Mouse (Mus musculus) adrenal gland, postnatal 36 days (tissue): ENCODE measurements around the gene Scfd2. TPM values are rescaled to one million over a fixed set of nuclear protein-coding genes. Genes with fewer than 3 reads are reported as not detected.
A peak's percentile ranks its signal among the peaks of the same experiment; 100 is the strongest.

Experiments
- DNase-seq, 2 experiments: peaks; one replicate each; pipeline ENCODE4 v3.0.0; 2021; ENCODE audit warnings: mixed read lengths in 1 of 2
- total RNA-seq, 2 experiments: library from RNA; stranded (reverse); gene quantifications; 2 replicates each; pipeline ENCODE4 v1.2.3; 2021

The Scfd2 gene
- total RNA-seq, 2 experiments from 2014 or later = 17.8 to 22.9 TPM

DNA sequence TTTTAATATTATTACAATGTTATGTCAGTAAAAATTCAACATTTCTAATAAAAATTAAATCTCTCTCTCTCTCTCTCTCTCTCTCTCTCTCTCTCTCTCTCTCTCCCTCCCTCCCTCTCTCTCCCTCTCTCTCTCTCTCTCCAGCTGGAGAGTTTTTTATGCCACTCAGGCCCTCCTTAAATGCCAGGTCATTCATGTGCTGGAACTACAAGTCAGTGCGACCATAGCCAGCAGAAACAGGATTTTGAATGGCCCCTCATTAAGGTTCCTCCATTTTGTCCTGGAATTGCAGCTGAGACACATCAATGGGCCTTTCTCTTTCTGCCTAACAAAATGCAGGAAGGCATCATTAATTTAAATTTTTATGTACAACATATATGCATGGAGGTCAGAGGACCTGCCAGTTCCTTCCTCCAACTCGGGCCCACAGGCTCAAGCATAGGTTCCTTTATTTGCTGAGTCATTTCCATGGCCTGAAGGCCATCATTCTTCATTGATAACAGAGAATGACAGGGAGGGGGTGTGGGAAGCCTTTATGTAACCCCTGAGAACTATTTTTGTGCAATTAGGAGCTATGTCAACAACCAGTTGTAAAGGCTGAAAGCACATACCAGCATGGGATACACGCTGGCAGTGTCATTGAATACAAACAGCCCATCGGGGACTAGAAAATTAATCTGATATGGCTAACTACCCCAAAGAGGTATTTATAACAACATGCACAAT, 165.4 kb downstream of the Scfd2 start:
- DNase-seq = no peak

DNA sequence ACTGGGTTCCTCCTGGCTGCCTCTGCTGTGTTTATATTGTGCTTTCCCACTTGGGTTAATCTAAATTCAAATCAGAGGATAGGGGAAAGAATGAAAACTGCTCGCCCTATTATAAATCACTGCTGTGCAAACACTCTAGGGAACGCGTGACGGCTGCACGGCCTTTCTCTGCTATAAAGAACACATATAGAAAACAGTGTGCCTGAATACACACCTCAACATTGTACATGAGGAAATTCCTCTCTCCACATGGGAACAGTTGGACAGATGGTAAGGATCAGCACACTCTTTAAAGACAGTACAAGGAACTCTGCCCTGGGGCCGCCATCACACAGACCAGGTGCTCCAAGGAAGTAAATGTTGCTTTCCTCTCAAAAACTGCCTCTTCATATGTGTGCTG, 166.2 kb downstream of the Scfd2 start:
- no peak for DNase-seq

DNA sequence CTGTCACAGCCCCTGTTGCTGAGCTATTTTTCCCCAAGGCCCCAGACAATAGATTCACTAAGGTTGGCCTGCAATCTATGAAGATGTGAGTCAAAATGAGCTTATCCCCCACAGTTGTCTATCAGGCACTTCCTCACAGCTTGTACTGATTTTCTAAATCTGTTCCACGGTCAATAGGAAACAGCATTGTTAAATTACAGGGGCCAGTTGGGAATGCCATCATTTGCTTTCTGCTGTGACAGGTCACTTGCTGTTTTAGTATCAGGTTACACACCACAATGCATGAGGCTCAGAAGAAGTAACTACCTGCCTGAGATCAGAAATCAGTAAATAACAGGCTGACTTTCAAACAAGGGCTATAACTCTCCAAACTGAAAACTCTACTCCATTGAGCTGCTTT, 168.3 kb downstream of the Scfd2 start:
- no peak for DNase-seq

DNA sequence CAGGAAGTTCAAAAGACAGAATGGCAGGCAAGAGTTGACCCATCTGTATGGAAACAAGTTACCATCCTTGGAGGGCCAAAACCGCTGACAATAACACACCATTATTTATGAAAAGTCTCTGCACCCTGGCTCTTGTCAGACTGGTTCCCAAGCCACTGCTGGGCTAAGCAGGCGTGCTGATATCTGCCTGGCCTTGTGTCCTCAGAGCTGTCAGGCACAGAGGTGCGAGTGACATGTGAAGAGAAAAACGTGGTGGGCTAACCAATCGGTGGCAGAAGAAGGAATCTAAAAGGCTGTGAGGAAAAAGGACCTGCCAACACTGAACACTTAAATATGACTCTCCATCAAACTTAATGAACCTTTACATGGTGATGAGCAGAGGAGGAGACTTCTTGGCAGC, 170.0 kb downstream of the Scfd2 start:
- DNase-seq = no peak

DNA sequence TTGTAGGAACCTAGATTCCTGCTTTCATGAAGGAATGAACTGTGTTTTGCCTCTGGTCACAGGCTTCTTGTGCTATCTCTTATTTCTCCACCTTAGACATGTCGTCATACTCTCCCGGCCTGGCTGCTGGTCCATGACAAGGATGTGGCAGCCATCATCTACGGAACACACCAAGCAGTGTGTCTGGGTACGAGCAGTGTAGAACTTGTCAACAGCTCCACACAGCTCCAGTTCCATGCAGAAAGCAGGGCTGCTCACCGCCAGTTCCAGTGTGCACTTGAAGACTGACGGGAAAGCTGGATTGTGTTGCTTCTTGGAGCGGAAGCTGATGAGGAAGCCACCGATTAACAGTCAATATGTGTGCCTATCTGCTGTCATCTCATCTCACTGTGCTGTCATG, 173.5 kb downstream of the Scfd2 start:
- no peak for DNase-seq

DNA sequence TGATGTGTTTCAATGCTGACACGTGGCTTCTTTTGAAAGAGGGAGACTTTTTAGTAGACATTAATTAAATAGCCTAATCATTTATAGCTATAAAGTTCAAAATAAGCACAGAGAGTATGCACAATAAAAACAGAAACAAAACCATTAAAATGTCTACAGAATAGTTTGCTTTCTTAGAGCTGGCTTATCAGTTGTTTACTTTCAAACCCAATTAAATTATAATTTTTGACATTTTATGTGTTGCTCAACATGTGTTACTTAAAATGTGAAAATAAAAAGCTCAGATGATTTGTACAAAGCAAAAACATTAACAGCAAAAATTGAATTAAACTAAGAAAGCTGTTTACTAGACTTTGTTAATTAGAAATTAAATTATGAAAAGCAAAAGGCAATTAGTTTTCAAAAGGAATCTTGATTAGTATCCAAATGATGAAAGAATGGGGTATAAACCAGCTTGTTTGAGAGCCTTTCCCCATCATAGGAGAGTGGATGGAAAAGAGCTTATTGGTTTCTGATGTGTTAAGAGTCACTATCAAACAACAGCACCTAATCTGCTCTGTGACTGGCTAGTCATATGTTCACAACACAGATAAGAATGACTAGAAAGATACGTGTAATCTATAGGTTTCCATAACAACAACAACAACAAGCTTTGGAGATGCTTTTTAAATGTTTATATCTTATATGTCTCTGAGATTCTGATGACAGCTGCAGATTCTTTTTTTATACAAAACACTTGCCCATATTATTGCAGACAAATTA, 176.0 kb downstream of the Scfd2 start:
- no peak for DNase-seq

DNA sequence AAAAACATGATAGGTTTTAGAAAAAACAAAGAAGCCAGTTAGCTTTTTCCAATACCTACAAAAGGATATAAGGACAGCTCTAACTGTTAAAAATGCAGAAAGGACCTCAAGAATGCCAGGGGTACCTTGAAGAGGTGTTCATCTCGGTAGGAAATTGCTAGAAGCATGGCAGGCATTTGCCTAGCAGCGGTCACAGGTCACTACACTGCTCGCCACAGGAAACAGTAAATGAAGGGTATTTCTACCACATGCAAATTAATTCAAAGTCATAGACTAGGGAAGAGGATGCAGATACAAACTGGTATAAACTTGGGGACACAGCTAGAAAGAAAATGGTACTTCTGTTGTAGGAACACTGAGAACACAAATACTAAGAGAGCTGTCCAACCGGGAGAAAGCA, 180.7 kb downstream of the Scfd2 start:
- no peak for DNase-seq

DNA sequence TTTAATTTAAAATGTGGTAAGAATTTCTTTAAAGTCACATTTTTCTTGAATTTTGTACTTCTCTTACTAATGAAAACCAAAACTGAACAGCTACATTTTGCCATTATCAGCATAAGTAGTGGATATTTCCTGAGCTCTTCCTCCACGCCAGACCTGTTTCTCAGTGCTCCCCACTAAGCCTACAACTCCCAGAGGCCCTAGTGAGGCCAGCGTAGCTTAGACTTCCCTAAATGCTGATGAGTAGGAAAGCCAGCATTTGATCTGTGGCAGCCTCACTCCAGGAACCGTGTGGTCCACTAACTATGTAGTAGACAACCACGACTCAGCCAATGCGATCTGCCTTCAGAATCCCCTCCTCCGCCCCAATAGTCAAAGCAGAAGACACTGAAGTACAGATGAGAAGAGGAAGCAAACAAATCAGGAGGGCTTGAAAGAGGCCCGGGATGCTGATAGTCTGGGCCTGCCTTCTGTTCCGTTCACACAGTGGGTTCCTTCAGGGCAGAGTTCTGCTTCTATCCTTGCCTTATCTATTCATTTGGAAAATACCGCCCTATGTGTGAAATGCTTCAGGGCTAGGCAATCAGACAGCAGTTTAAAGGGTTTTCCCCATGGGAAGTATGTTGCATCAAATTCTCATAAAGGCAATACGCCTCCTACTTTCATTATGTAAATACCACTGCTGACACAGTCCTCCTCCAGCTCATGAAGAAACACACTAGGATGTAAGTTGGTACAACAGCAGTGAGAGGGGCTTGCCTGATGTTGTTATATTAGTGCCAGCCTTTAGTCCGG, 183.3 kb downstream of the Scfd2 start:
- DNase-seq = no peak

DNA sequence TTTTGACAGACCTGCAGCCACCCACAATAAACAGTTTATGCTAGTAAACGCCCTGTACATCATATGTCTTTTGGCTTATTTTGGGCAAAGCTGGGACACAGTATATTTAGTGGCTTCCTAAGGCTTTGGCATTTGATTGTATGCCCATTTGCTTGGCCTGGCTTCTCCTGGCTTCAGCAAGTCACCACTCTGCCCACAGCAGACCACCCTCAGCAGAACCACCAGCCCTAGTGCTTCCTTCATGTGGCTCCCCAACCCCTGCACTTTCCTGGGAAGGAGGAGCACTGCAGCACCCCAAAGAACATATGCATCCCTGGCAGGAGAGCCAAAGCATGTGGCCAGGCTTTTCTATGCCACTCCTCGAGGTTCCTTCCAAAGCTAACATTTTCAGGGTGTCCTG, 188.5 kb downstream of the Scfd2 start:
- no peak for DNase-seq

DNA sequence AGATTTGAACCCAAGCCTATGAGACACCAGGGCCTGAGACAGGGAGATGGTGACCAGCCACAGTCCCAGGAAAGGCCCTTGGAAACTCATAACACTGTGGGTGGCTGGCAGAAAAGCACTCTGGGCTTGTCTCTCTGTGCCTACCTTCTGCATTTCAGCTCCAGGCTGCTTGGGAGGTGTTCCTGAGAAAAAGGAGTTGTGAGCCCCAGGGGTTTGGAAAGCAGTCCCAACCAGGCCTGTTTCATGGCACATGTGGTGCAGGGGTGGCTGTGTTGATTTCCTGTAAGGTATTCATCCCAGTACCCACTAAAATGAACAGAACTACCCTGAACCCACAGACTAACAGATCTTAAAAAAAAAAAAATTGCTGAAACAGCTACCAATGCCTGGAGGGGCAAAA, 189.0 kb downstream of the Scfd2 start:
- DNase-seq = no peak

DNA sequence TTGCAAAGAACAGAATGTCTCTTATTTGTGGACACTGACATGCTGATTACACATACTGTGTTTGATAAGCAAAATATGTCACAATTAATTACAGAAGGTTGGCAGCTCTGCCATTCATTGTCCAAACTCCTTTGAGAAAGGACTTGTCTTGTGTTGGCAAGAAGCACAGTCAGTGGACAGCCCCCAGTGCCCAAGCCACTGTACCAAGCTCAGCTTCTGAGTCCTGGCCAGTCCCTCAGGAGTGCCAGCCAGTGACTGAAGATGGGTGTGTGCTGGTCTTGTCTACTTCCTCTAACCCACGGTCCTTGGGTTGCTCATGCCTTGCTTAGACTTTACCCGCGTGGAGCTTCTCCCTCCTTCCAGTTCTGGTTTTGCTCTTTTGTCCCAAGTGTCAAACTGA, 194.1 kb downstream of the Scfd2 start:
- no peak for DNase-seq

DNA sequence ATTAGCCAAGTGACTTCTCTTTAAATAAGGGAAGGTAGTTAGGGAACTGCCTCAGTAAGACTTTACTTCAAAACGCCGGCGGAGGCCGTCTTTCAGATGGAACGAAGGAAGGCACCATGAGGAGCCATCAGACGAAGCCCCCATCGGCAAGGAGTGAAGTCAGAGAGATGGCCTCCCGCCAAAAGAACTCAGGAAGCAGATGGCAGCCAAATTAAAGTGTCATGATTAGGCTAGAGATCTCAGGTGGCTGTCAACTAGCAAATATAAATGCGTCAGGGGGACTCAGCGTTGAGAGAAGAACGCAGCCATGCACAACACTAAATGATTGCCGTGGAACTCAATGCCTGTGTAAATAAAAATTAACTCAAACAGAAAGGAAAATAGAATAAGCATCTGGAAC, 194.8 kb downstream of the Scfd2 start:
- DNase-seq = no peak

DNA sequence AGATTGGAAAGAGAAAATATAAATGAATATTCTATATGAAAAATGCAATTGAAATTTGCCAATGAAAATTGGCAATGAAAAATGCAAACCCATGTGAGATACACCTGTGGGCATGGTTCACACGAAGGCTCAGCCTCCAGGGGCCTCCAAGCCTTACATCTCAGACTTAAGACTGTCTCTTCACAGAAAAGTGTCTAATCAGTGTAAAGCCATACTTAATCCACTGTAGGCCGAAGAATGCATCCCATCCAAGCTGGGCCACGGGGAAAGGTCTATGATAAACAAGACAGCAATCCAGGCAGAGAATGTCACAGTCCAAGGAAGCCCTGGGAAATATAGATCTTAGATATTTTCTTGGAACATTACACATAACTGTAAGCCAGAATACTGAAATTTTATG, 198.3 kb downstream of the Scfd2 start:
- DNase-seq = no peak

DNA sequence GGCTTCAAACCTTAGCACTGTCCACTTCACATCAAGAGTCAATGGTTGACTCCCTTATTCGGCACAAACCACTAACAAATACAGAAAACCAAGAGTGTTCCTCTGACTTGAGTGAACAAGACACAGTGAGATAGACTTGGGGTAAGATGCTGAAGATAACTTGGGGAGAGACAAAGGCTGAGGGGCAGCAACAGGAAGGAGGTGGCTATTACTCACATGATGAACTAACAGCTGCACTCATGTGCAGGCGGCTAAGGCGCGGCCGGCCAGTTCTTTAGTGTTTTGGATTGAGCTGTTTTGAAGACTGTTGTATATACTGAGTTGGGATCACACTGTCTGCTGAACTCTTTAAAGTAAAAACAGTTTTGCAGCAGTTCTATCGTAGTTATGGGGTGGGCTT, 205.3 kb downstream of the Scfd2 start:
- DNase-seq = no peak

DNA sequence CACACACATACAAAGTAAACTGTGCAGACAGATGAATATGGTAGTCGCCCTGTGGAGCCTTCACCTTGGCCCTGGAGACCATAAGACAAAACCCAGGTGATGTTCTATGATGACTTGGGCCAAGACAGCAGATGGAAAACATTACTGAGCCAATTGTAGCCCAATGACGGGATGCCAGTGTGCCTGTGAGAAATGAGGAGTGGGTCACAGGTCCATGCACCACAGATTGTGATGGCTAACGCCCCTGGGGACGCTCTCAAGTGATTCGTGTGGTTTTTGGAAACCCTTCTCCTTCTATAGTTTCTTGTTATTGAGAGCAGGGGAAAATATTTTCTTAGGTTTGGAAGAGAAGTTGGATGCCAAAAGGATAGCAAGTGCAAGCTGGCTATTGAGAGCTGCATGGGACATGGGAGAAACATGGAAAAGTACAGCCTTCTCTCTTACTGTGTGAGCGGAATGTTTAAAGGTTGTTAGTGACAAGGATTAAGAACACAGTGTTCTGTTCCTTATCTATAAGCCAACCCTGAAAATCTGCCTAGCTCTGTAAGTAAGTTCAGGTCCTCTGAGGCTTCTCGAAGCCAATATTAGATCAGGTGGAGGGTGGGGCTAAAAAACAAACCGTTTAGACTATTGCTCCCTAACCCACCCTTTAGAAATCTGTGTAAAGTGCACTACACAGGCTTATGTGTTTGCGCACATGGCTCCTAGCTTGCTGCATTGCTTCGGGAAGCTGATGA, 210.4 kb downstream of the Scfd2 start:
- no peak for DNase-seq

DNA sequence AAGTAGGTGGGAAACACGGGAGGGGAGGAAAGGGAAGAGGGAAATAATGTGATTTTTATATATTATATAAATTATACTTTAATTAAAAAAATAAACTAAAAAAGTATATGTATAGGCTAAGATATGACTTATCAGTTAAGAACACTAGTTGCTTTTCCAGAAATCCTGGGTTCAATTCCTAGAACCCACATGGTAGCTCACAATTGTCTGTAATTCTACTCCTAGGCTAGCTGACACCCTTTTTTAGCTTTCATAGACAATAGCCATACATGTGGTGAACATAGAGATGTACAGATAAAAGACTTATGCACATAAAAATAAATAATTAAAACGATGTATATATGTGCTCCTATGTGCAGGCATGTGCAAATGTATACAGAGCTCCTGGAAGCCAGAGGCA, 212.0 kb downstream of the Scfd2 start:
- DNase-seq = no peak

DNA sequence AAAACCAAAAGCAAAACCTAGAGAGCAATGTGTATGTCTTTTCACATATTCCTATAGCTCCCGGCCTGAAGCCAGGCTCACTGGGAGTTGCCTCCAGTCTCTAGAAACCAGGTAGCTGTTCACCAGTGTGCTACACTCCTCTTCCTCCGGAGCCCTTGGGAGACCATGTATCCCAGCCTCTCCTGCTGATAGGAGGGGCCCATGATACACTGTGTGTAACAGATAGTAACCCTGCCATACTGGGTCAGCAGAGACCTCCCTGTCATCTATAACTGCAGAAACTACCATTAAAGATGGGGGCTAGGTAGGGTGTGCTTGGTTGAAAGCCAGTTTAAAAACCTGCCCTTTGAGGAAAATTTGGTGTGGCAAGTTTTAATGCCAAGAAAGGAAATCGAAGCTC, 214.4 kb downstream of the Scfd2 start:
- no peak for DNase-seq

DNA sequence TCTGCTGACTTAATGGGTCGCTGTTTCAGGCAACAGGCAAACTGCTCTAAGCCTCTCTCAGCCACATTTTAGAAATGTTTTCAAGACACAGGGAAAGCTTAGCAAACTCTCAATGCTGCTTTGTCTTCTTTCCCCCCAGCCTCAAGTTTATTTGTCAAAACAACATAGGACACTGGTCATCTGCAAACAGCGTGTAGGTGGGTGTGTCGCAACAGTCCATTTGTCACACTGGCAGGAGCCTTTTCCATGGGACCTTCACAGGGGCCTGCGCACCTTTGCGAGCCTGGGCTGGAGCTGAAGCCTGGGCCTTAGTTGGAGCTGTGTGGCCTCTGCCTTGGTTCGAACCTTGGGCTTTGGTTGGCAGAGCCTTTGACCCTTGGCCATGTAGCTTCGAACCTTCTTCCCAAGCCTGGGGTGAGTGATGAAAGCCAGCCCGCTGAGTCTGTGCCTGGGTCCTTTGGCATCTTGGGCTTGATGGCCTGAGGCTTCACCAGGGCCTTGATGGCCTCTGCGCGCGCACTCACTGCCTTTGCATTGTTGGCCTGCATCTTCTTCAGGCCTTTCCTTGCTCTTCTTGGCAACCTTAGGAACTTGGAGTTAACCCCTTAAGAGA, 215.1 kb downstream of the Scfd2 start:
- DNase-seq = no peak

DNA sequence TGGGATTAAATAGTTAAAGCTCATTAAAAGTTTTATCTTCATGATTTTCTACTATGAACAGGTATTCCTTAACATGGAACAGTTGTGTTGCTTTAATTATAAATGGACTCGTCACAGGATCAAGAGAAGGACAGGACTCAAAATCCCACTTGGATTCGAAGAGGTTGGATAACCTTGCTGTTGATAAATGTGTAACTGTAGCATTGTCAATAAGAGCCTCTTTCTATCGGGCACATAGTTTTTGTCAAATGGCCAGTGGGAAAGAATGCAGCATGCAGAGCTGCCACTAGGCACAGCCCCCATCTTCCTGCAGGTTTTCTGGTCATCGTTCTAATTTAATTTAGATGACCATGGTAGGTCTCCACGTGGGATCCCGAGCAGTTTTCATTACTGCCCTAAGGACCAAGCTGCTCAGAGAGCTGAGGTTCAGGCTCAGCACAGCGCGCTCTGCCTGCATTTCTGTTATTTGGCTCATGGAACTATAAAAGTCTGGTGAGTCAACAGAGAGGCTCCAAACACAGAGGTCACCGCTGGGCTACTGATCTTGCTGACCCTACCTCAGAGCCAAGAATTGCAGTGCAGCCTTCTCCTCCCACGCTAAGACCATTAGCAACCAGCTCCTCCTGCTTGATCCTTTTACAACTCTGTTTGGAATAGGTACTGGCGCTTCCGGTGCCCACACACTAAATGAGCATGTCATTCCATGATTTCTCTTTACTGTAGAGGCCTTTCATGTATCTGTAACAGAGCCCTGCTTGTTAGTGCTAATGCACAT, 215.9 kb downstream of the Scfd2 start:
- peak; percentile 47 to 60 for DNase-seq

DNA sequence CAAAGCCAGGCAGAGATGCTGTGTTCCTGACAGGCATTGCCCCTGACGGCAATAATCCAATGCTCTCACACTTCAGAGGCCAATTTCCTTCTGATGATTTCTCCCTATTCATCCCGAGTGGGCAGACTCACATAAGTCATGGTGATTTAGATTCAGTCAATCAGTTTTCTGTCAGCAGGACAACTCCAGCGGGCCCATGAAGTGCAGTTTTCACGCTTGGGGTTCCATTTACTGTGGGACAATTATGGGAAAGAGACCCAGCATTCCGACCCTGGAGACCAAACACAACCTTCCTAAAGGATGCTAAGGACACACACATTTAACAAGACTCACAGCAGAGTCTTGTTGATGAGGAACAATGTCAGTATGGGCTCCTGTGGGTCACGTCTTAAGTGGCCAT, 217.1 kb downstream of the Scfd2 start:
- DNase-seq = no peak

DNA sequence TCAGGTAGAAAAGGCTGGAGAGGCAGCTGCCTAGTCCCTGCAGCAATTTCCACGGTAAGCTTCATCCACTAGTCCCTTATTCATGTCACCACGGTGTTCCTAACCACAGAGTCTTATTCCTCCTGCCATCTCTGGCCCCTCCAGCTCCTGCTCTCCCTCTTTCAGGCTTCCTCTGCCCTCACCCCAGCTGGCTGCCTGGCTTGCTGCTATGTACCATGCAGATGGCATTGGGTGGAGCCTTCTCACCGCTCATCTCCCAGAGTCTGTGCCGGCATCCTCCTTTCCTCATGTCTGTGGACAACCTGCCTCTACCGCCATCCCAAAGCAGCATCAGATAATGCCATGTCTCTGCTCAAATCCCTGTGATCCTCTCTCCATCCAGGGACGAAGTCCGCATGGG, 218.0 kb downstream of the Scfd2 start:
- no peak for DNase-seq
